Mouse (Mus musculus): ENCODE measurements around the gene Arhgap24. TPM values are rescaled to one million over a fixed set of nuclear protein-coding genes. Genes with fewer than 3 reads are reported as not detected.

The Arhgap24 gene
- 29.2 and 32.9 TPM in 2 replicates for total RNA-seq (2017)

- peak; percentile 79 for ATAC-seq (ENCODE audit: extremely low read depth, insufficient number of reproducible peaks, low FRiP score, poor library complexity, severe bottlenecking)
These were observed at the start of gene Arhgap24 for GRCm38 (mm10) chr5:102481215-102482211. Gene Arhgap24, plus strand, starts transcription at chr5:102481391.

GRCm38 (mm10) chr5:102434182-102434581 lies 47.0 kb upstream of the Arhgap24 start:
- no peak for ATAC-seq (ENCODE audit: extremely low read depth, insufficient number of reproducible peaks, low FRiP score, poor library complexity, severe bottlenecking)

GRCm38 (mm10) chr5:102436581-102436980 lies 44.6 kb upstream of the Arhgap24 start:
- no peak for ATAC-seq (ENCODE audit: extremely low read depth, insufficient number of reproducible peaks, low FRiP score, poor library complexity, severe bottlenecking)

- ATAC-seq (ENCODE audit: extremely low read depth, insufficient number of reproducible peaks, low FRiP score, poor library complexity, severe bottlenecking): no peak
These were observed 41.9 kb upstream of the Arhgap24 start for GRCm38 (mm10) chr5:102439119-102439877.

- no peak for ATAC-seq (ENCODE audit: extremely low read depth, insufficient number of reproducible peaks, low FRiP score, poor library complexity, severe bottlenecking)
These were observed 33.8 kb upstream of the Arhgap24 start for GRCm38 (mm10) chr5:102447436-102447835.

- ATAC-seq (ENCODE audit: extremely low read depth, insufficient number of reproducible peaks, low FRiP score, poor library complexity, severe bottlenecking): no peak
These were observed 30.3 kb upstream of the Arhgap24 start for GRCm38 (mm10) chr5:102450897-102451296.

GRCm38 (mm10) chr5:102452079-102452797 lies 29.0 kb upstream of the Arhgap24 start:
- no peak for ATAC-seq (ENCODE audit: extremely low read depth, insufficient number of reproducible peaks, low FRiP score, poor library complexity, severe bottlenecking)

GRCm38 (mm10) chr5:102453324-102453723 lies 27.9 kb upstream of the Arhgap24 start:
- no peak for ATAC-seq (ENCODE audit: extremely low read depth, insufficient number of reproducible peaks, low FRiP score, poor library complexity, severe bottlenecking)

GRCm38 (mm10) chr5:102455247-102455646 lies 25.9 kb upstream of the Arhgap24 start:
- no peak for ATAC-seq (ENCODE audit: extremely low read depth, insufficient number of reproducible peaks, low FRiP score, poor library complexity, severe bottlenecking)

- no peak for ATAC-seq (ENCODE audit: extremely low read depth, insufficient number of reproducible peaks, low FRiP score, poor library complexity, severe bottlenecking)
These were observed 20.6 kb upstream of the Arhgap24 start for GRCm38 (mm10) chr5:102460452-102461197.

GRCm38 (mm10) chr5:102462948-102463347 lies 18.2 kb upstream of the Arhgap24 start:
- ATAC-seq (ENCODE audit: extremely low read depth, insufficient number of reproducible peaks, low FRiP score, poor library complexity, severe bottlenecking): no peak

- no peak for ATAC-seq (ENCODE audit: extremely low read depth, insufficient number of reproducible peaks, low FRiP score, poor library complexity, severe bottlenecking)
These were observed 15.8 kb upstream of the Arhgap24 start for GRCm38 (mm10) chr5:102465372-102465771.

- ATAC-seq (ENCODE audit: extremely low read depth, insufficient number of reproducible peaks, low FRiP score, poor library complexity, severe bottlenecking): no peak
These were observed 12.9 kb upstream of the Arhgap24 start for GRCm38 (mm10) chr5:102468292-102468691.

- ATAC-seq (ENCODE audit: extremely low read depth, insufficient number of reproducible peaks, low FRiP score, poor library complexity, severe bottlenecking): no peak
These were observed 10.9 kb upstream of the Arhgap24 start for GRCm38 (mm10) chr5:102470284-102470683.

GRCm38 (mm10) chr5:102478076-102478475 lies 3.1 kb upstream of the Arhgap24 start:
- ATAC-seq (ENCODE audit: extremely low read depth, insufficient number of reproducible peaks, low FRiP score, poor library complexity, severe bottlenecking): no peak

- ATAC-seq (ENCODE audit: extremely low read depth, insufficient number of reproducible peaks, low FRiP score, poor library complexity, severe bottlenecking): no peak
These were observed 2.2 kb downstream of the Arhgap24 start for GRCm38 (mm10) chr5:102483285-102483975.

- no peak for ATAC-seq (ENCODE audit: extremely low read depth, insufficient number of reproducible peaks, low FRiP score, poor library complexity, severe bottlenecking)
These were observed 10.4 kb downstream of the Arhgap24 start for GRCm38 (mm10) chr5:102491554-102491953.

- no peak for ATAC-seq (ENCODE audit: extremely low read depth, insufficient number of reproducible peaks, low FRiP score, poor library complexity, severe bottlenecking)
These were observed 11.0 kb downstream of the Arhgap24 start for GRCm38 (mm10) chr5:102492152-102492551.
